16 mouse cellular contexts compared by ENCODE assay signal in genomic region chr4:109987560-109988362, GRCm38 (mm10). TPM values are rescaled to one million over a fixed set of nuclear protein-coding genes. Genes with fewer than 3 reads are reported as not detected.
DNase-seq lines count a peak whose midpoint lies in the region; TF ChIP-seq lines count a peak whose summit lies in the region.
"Had no signal": no experiment of that assay in that cellular context is flagged by ENCODE, and none has a peak within 500 bp of the region (broad histone marks: within the 10 kb centered on the region; RNA-seq: fewer than 3 reads in every experiment).

No protein-coding gene starts in this region.

- peak; percentile 72 for DNase-seq in heart, embryonic 10.5 days (ENCODE audit: low spot score)
- no peak for DNase-seq in heart, adult 2 months
- DNase-seq in embryonic facial prominence, embryonic 10.5 days (ENCODE audit: low spot score): peak; percentile 39
- DNase-seq in layer of hippocampus, adult 9-11 months: no peak
- DNase-seq in thymus, postnatal 25 days: no peak
- DNase-seq in cerebellum, adult 18-20 months: no peak
- DNase-seq: B cell, adult 2 months; cerebellum, postnatal 14 days; thymus, adult 18-20 months had no signal

- H3K9me3 ChIP-seq in heart, embryonic 10.5 days: no peaks in the 10 kb centered on the region
- no peaks in the 10 kb centered on the region for H3K9me3 ChIP-seq in E14TG2a.4 (ENCODE audit: low read length)
- no peaks in the 10 kb centered on the region for H3K9me3 ChIP-seq in embryonic facial prominence, embryonic 10.5 days
- H3K9me3 ChIP-seq: heart, embryonic 15.5 days; limb, embryonic 15.5 days had no signal

- H3K36me3 ChIP-seq in heart, embryonic 10.5 days: no peaks in the 10 kb centered on the region
- no peaks in the 10 kb centered on the region for H3K36me3 ChIP-seq in heart, adult 2 months (ENCODE audit: control insufficient read depth, insufficient read depth, low read length)
- H3K36me3 ChIP-seq in E14TG2a.4 (ENCODE audit: insufficient read depth, low read length) (no peaks in the 10 kb centered on the region), macrophage (ENCODE audit: inconsistent target) (no peaks in the 10 kb centered on the region)
- no peaks in the 10 kb centered on the region for H3K36me3 ChIP-seq in embryonic facial prominence, embryonic 10.5 days (replicated peaks)
- H3K36me3 ChIP-seq: G1E; heart, embryonic 15.5 days; limb, embryonic 15.5 days had no signal

- no peak for TF ChIP-seq EP300 in heart, adult 2 months (IDR thresholded peaks at IDR 0.05; ENCODE audit: insufficient read depth, low read depth, low read length)

- no peak overlapping the region for H3K9ac ChIP-seq in heart, adult 2 months (ENCODE audit: low read depth, low read length)
- H3K9ac ChIP-seq: heart, embryonic 15.5 days; limb, embryonic 15.5 days had no signal

- TF ChIP-seq CTCF in heart, adult 2 months (IDR thresholded peaks at IDR 0.05): no peak
- no peak for TF ChIP-seq CTCF in E14TG2a.4 (conservative IDR thresholded peaks at IDR 0.05; ENCODE audit: low read length)

- no peaks in the 10 kb centered on the region for H3K79me2 ChIP-seq in heart, adult 2 months (replicated peaks; ENCODE audit: control insufficient read depth, insufficient read depth, low read length)
- H3K79me2 ChIP-seq in macrophage (ENCODE audit: inconsistent target): no peaks in the 10 kb centered on the region

- H3K27me3 ChIP-seq in heart, embryonic 10.5 days (ENCODE audit: insufficient read depth, poor library complexity, severe bottlenecking): peaks cover 97% of the 10 kb centered on the region
- peaks cover 36% of the 10 kb centered on the region for H3K27me3 ChIP-seq in heart, adult 2 months (ENCODE audit: control insufficient read depth, insufficient read depth, low read length)
- peaks cover 68% of the 10 kb centered on the region for H3K27me3 ChIP-seq in E14TG2a.4 (ENCODE audit: insufficient read depth, low read length)
- H3K27me3 ChIP-seq in embryonic facial prominence, embryonic 10.5 days (replicated peaks; ENCODE audit: low read depth, poor library complexity, severe bottlenecking): peaks cover 99% of the 10 kb centered on the region

- no peak overlapping the region for H3K27ac ChIP-seq in heart, embryonic 10.5 days
- no peak overlapping the region for H3K27ac ChIP-seq in heart, adult 2 months
- no peak overlapping the region for H3K27ac ChIP-seq in embryonic facial prominence, embryonic 10.5 days (replicated peaks)
- peak overlapping the region; percentile 27 for H3K27ac ChIP-seq in macrophage
- H3K27ac ChIP-seq: heart, embryonic 15.5 days; kidney, postnatal 0 days; limb, embryonic 15.5 days had no signal

- intact Hi-C loops in heart, adult 2 months (cut with DNase I): no loop called here

- WGBS in heart, embryonic 10.5 days: 3% methylated on average over 20 of the region's 20 CpGs
- WGBS in heart, adult 2 months: 10% methylated on average over 20 of the region's 20 CpGs
- WGBS in embryonic facial prominence, embryonic 10.5 days: 2% methylated on average over 20 of the region's 20 CpGs
- 9% methylated on average over 20 of the region's 20 CpGs for WGBS in macrophage (ENCODE audit: missing documents)

- no peak for TF ChIP-seq POLR2A in heart, adult 2 months (IDR thresholded peaks at IDR 0.05; ENCODE audit: insufficient read depth, low read depth, low read length)

- peaks cover 20% of the 10 kb centered on the region for H3K4me1 ChIP-seq in heart, embryonic 10.5 days
- H3K4me1 ChIP-seq in heart, adult 2 months (ENCODE audit: control insufficient read depth, insufficient read depth, low read length): no peaks in the 10 kb centered on the region; the same call in 1 of the 2 replicates
- peaks cover 35% of the 10 kb centered on the region for H3K4me1 ChIP-seq in E14TG2a.4 (replicated peaks; ENCODE audit: low read depth, low read length)
- peaks cover 16% of the 10 kb centered on the region for H3K4me1 ChIP-seq in embryonic facial prominence, embryonic 10.5 days

- H3K4me3 ChIP-seq in heart, embryonic 10.5 days: no peak overlapping the region
- no peak overlapping the region for H3K4me3 ChIP-seq in heart, adult 2 months
- H3K4me3 ChIP-seq in E14TG2a.4 (replicated peaks; ENCODE audit: low read length) (0 out of 2 replicates have a peak overlapping the region, but pooled peaks have one; percentile 30), macrophage (ENCODE audit: inconsistent target) (no peak overlapping the region)
- H3K4me3 ChIP-seq in embryonic facial prominence, embryonic 10.5 days: no peak overlapping the region
- H3K4me3 ChIP-seq: heart, embryonic 15.5 days; limb, embryonic 15.5 days had no signal

RNA-seq across cellular contexts. Expression of gene Dmrta2, which starts 9.9 kb away (rescaled TPM):
- polyA plus RNA-seq in heart, embryonic 10.5 days (2016; fragmentation: Nextera tagmentation; extraction: Ambion mirVana): 0.11 and 0.15 TPM in 2 replicates
- total RNA-seq in heart, adult 2 months (2021): under 1 TPM in 1 of 2 experiments, not detected in 1; 0.09 TPM
- polyA plus RNA-seq in heart, adult 2 months (2012; rRNA removed): 0.04 TPM in 1 of 2 replicates, not detected in the other
- polyA plus RNA-seq in embryonic facial prominence, embryonic 10.5 days (2016; fragmentation: Nextera tagmentation; extraction: Ambion mirVana): 0.75 and 0.87 TPM in 2 replicates
- total RNA-seq in macrophage (2018; cell fraction: chromatin; rRNA removed): 1 to 10 TPM in 14 of 26 experiments, under 1 TPM in 9, not detected in 3; 0.44 to 2.8 (median 1.1) TPM
- under 1 TPM in 25 of 26 experiments, not detected in 1; 0.06 to 0.54 (median 0.21) TPM for total RNA-seq in macrophage (2018; cell fraction: cytosol; rRNA removed)
- total RNA-seq in macrophage (2018; cell fraction: nucleus; rRNA removed): 1 to 10 TPM in 5 of 26 experiments, under 1 TPM in 19, not detected in 2; 0.17 to 1.2 (median 0.68) TPM
- 0.21 to 0.80 TPM (median 0.22 TPM) in 3 replicates for polyA plus RNA-seq in macrophage (2018)
- total RNA-seq: neutrophil, adult 5-6 weeks had no signal
- polyA plus RNA-seq: heart, embryonic 15.5 days had no signal

Comparison
In these comparisons a context has a peak if more than half of its experiments do, and no peak if none do; other contexts are left out.
1. DNase-seq: peak in heart, embryonic 10.5 days (single experiment) and embryonic facial prominence, embryonic 10.5 days (single experiment); none in heart, adult 2 months (0 of 2), layer of hippocampus, adult 9-11 months (single experiment), thymus, postnatal 25 days (single experiment) and cerebellum, adult 18-20 months (0 of 2).